Mouse (Mus musculus): ENCODE measurements around the gene Dgkg. TPM values are rescaled to one million over a fixed set of nuclear protein-coding genes. Genes with fewer than 3 reads are reported as not detected.

Dgkg gene
- polyA plus RNA-seq, 1 experiment from 2014 or later: 0.86 TPM

GRCm38 (mm10) chr16:22618424-22619056 lies 38.5 kb downstream of the Dgkg start:
- Histone ChIP-seq H3K27me3 (replicated peaks; ENCODE audit: control insufficient read depth, insufficient read depth, low read length) (no peaks in the 10 kb centered on the region), H3K27ac (ENCODE audit: low read depth, low read length) (no peak overlapping the region), H3K4me3 (ENCODE audit: low read depth, low read length) (no peak overlapping the region), H3K4me1 (replicated peaks; ENCODE audit: control insufficient read depth, insufficient read depth, low read length) (no peaks in the 10 kb centered on the region), H3K9me3 (ENCODE audit: control insufficient read depth, low read length) (no peaks in the 10 kb centered on the region), H3K9ac (ENCODE audit: low read depth, low read length) (no peak overlapping the region), H3K4me2 (no peak overlapping the region), H3K36me3 (ENCODE audit: control insufficient read depth, insufficient read depth, low read length) (no peaks in the 10 kb centered on the region)
- ATAC-seq (replicated peaks; ENCODE audit: low FRiP score) (no peak), DNase-seq (ENCODE audit: low spot score) (no peak)
- 71% methylated on average over 8 of the region's 8 CpGs for WGBS

DNA sequence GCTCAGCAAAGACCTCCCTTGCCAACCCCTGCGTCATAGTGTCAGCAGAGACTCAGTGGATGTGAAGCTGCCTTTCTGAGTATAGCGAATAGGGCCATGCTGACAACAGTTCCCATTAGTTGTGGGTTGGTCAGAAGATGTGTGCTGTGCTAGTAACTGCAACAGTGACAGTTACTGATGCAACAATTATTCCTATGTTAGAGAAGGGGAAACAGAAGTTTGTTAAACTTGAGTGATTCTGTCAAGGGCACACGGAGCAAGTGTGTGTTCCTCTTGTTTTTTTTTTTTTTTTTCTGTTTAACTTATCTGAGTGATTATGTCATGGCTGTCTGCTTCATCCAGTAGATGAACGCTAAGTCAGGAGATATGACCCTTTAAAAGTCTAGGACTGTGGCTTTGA lies 41.2 kb downstream of the Dgkg start:
- Histone ChIP-seq H3K9me3 (ENCODE audit: control insufficient read depth, low read length) (no peaks in the 10 kb centered on the region), H3K9ac (ENCODE audit: low read depth, low read length) (no peak overlapping the region), H3K36me3 (ENCODE audit: control insufficient read depth, insufficient read depth, low read length) (no peaks in the 10 kb centered on the region), H3K27ac (ENCODE audit: low read depth, low read length) (no peak overlapping the region), H3K27me3 (replicated peaks; ENCODE audit: control insufficient read depth, insufficient read depth, low read length) (no peaks in the 10 kb centered on the region), H3K4me2 (no peak overlapping the region), H3K4me3 (ENCODE audit: low read depth, low read length) (no peak overlapping the region), H3K4me1 (replicated peaks; ENCODE audit: control insufficient read depth, insufficient read depth, low read length) (no peaks in the 10 kb centered on the region)
- DNase-seq (ENCODE audit: low spot score): no peak
- ATAC-seq (replicated peaks; ENCODE audit: low FRiP score): no peak
- 70% methylated on average over 4 of the region's 4 CpGs for WGBS

DNA sequence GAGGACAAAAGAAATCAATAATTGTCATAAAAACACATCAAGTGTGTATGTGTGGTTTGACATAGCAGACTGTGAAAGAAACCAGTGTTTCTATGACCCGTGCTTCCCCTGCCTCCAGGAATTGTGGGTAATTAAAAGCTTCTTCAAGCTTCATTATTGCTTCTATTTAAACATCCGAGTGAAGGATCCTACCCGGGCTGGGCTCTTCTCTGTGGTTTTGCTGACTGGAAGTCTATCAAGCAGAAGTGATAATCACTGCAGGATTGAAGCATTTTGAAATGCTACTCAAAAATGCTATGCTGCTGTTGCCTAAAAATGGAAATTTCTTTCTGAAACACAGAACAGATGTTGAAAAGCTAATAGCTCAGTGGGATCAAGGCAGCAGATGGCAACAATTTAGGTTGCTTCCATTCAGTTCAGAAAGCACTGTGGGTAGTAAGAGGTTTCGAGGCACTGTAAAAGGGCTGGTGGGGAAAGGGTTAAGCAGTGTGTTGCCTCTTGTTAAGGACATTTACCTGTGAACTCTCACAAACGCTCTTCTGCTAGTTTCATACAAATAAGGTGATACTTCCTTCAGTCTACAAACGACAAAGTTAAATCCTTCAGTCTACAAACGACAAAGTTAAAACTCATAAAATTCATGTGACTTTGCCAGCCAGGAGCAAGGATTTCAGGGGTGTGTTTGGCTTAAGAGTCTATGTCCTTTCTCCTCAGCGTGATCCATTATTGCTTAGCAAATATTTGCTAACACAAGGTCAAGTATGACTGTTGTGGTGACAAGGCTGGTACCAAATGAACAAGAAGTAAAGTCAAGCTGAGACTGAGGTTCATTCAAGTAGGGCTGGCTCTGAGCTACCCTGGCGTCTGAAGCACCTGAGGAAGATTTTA lies 43.6 kb downstream of the Dgkg start:
- DNase-seq (ENCODE audit: low spot score) (no peak), ATAC-seq (replicated peaks; ENCODE audit: low FRiP score) (no peak)
- Histone ChIP-seq H3K9ac (ENCODE audit: low read depth, low read length) (no peak overlapping the region), H3K4me2 (no peak overlapping the region), H3K4me1 (replicated peaks; ENCODE audit: control insufficient read depth, insufficient read depth, low read length) (no peaks in the 10 kb centered on the region), H3K27ac (ENCODE audit: low read depth, low read length) (no peak overlapping the region), H3K9me3 (ENCODE audit: control insufficient read depth, low read length) (no peaks in the 10 kb centered on the region), H3K27me3 (replicated peaks; ENCODE audit: control insufficient read depth, insufficient read depth, low read length) (no peaks in the 10 kb centered on the region), H3K36me3 (ENCODE audit: control insufficient read depth, insufficient read depth, low read length) (no peaks in the 10 kb centered on the region), H3K4me3 (ENCODE audit: low read depth, low read length) (no peak overlapping the region)
- 63% methylated on average over 9 of the region's 9 CpGs for WGBS

GRCm38 (mm10) chr16:22608046-22608445 lies 49.0 kb downstream of the Dgkg start:
- no peaks in the 10 kb centered on the region for H3K36me3 ChIP-seq (ENCODE audit: control insufficient read depth, insufficient read depth, low read length)
- no peak overlapping the region for H3K4me3 ChIP-seq (ENCODE audit: low read depth, low read length)
- no peak overlapping the region for H3K9ac ChIP-seq (ENCODE audit: low read depth, low read length)
- no peaks in the 10 kb centered on the region for H3K4me1 ChIP-seq (replicated peaks; ENCODE audit: control insufficient read depth, insufficient read depth, low read length)
- no peak overlapping the region for H3K4me2 ChIP-seq
- H3K27ac ChIP-seq (ENCODE audit: low read depth, low read length): no peak overlapping the region
- DNase-seq (ENCODE audit: low spot score): no peak
- 37% methylated on average over 6 of the region's 6 CpGs for WGBS
- no peaks in the 10 kb centered on the region for H3K27me3 ChIP-seq (replicated peaks; ENCODE audit: control insufficient read depth, insufficient read depth, low read length)
- no peak for ATAC-seq (replicated peaks; ENCODE audit: low FRiP score)
- H3K9me3 ChIP-seq (ENCODE audit: control insufficient read depth, low read length): no peaks in the 10 kb centered on the region

GRCm38 (mm10) chr16:22606989-22607388 lies 50.0 kb downstream of the Dgkg start:
- Histone ChIP-seq H3K36me3 (ENCODE audit: control insufficient read depth, insufficient read depth, low read length) (no peaks in the 10 kb centered on the region), H3K9me3 (ENCODE audit: control insufficient read depth, low read length) (no peaks in the 10 kb centered on the region), H3K4me3 (ENCODE audit: low read depth, low read length) (no peak overlapping the region), H3K9ac (ENCODE audit: low read depth, low read length) (no peak overlapping the region), H3K27me3 (replicated peaks; ENCODE audit: control insufficient read depth, insufficient read depth, low read length) (no peaks in the 10 kb centered on the region), H3K27ac (ENCODE audit: low read depth, low read length) (no peak overlapping the region), H3K4me2 (no peak overlapping the region), H3K4me1 (replicated peaks; ENCODE audit: control insufficient read depth, insufficient read depth, low read length) (no peaks in the 10 kb centered on the region)
- WGBS: 88% methylated on average over 4 of the region's 4 CpGs
- DNase-seq (ENCODE audit: low spot score) (no peak), ATAC-seq (replicated peaks; ENCODE audit: low FRiP score) (no peak)

DNA sequence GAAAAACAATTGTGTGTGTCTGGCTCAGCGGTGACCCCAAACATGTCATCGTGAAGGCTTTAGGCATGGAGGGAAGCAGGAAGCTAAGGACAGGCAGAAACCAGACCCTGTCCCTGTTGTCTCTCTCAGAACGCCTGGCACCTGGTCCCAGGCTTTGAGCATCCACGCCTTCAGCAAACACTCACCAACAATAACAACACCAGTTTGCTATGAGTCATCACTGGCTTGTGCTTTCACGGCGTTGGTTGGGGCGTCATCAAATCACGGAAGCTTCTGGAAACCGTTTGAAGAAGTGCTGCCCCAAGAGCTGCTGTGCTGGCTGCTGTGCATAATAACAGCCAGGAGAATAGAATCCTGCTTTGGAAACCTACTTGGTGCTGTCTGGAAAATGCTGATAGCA lies 54.6 kb downstream of the Dgkg start:
- H3K27me3 ChIP-seq (replicated peaks; ENCODE audit: control insufficient read depth, insufficient read depth, low read length): no peaks in the 10 kb centered on the region
- H3K9me3 ChIP-seq (ENCODE audit: control insufficient read depth, low read length): no peaks in the 10 kb centered on the region
- no peaks in the 10 kb centered on the region for H3K4me1 ChIP-seq (replicated peaks; ENCODE audit: control insufficient read depth, insufficient read depth, low read length)
- no peaks in the 10 kb centered on the region for H3K36me3 ChIP-seq (ENCODE audit: control insufficient read depth, insufficient read depth, low read length)
- no peak overlapping the region for H3K9ac ChIP-seq (ENCODE audit: low read depth, low read length)
- no peak overlapping the region for H3K4me3 ChIP-seq (ENCODE audit: low read depth, low read length)
- H3K27ac ChIP-seq (ENCODE audit: low read depth, low read length): no peak overlapping the region
- ATAC-seq (replicated peaks; ENCODE audit: low FRiP score): no peak
- no peak for DNase-seq (ENCODE audit: low spot score)
- no peak overlapping the region for H3K4me2 ChIP-seq
- WGBS: 77% methylated on average over 9 of the region's 9 CpGs

DNA sequence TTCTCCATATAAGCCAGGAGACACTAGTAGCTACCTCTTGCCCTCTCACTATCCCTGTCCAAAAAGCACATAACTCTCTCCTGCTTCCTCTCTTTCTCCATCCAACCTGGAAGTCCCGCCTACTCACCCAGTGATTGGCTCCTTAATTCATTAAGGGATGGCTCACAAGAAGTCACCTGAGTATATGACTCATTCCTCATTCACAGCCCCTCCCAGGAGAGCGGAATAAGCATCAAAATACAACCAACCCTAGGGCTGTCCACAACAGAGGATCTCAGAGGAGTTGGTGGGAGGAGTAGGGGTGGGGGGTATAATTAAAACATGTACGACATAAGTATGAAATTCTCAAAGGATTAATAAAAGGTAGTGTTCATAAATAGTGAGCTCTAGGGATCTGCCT lies 55.3 kb downstream of the Dgkg start:
- ATAC-seq (replicated peaks; ENCODE audit: low FRiP score) (no peak), DNase-seq (ENCODE audit: low spot score) (no peak)
- no peaks in the 10 kb centered on the region for H3K9me3 ChIP-seq (ENCODE audit: control insufficient read depth, low read length)
- no peaks in the 10 kb centered on the region for H3K36me3 ChIP-seq (ENCODE audit: control insufficient read depth, insufficient read depth, low read length)
- H3K4me2 ChIP-seq: no peak overlapping the region
- H3K27me3 ChIP-seq (replicated peaks; ENCODE audit: control insufficient read depth, insufficient read depth, low read length): no peaks in the 10 kb centered on the region
- H3K4me3 ChIP-seq (ENCODE audit: low read depth, low read length): no peak overlapping the region
- H3K9ac ChIP-seq (ENCODE audit: low read depth, low read length): no peak overlapping the region
- no peaks in the 10 kb centered on the region for H3K4me1 ChIP-seq (replicated peaks; ENCODE audit: control insufficient read depth, insufficient read depth, low read length)
- WGBS: 78% methylated on average over 3 of the region's 3 CpGs
- no peak overlapping the region for H3K27ac ChIP-seq (ENCODE audit: low read depth, low read length)

DNA sequence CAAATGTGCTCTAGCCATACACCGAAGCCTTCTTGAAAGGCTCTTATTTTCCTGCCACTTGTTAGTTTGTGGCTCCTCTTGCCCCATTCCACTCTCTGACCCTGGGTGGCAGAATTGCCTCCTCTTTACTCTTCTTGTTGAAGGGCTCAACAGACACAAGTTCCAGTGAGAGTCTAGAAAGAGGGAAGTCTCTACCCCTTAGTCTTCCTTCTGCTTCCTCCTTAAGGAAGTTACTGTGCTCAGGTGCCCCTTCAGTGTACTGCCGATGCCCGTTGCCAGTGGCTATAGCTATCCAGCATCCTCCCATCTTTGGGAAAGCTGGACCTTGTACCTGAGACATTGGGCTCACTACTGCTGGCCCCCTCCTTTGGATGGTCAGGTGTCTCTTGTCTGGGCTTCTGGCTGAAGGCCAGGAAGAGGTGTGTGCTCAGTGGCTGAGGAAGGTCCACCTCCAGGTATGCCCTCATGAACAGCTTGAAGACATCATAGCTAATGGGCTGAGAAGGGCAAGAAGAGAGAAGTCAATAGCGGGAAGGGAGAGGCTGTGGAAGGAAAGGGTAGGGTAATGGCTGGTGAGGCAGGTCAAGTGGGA lies 56.8 kb downstream of the Dgkg start:
- Histone ChIP-seq H3K9ac (ENCODE audit: low read depth, low read length) (no peak overlapping the region), H3K9me3 (ENCODE audit: control insufficient read depth, low read length) (no peaks in the 10 kb centered on the region), H3K4me1 (replicated peaks; ENCODE audit: control insufficient read depth, insufficient read depth, low read length) (no peaks in the 10 kb centered on the region), H3K36me3 (ENCODE audit: control insufficient read depth, insufficient read depth, low read length) (no peaks in the 10 kb centered on the region), H3K27me3 (replicated peaks; ENCODE audit: control insufficient read depth, insufficient read depth, low read length) (no peaks in the 10 kb centered on the region), H3K27ac (ENCODE audit: low read depth, low read length) (no peak overlapping the region), H3K4me2 (no peak overlapping the region), H3K4me3 (ENCODE audit: low read depth, low read length) (no peak overlapping the region)
- 83% methylated on average over 4 of the region's 4 CpGs for WGBS
- DNase-seq (ENCODE audit: low spot score) (no peak), ATAC-seq (replicated peaks; ENCODE audit: low FRiP score) (no peak)
